Mouse (Mus musculus) lung, adult 2 months (tissue): ENCODE measurements around the gene Pde4d.

Source experiments
- CTCF ChIP-seq: fragments of 200-500 bp; IDR thresholded peaks from 2 replicates; pipeline ENCODE4 v1.5.1; 2011; ENCODE audit warnings: mild to moderate bottlenecking, low read length, control low read depth; ENCODE audit not compliant: insufficient read depth
- POLR2A ChIP-seq: fragments of 200-500 bp; IDR thresholded peaks from 2 replicates; pipeline ENCODE4 v1.6.1; 2011; ENCODE audit warnings: low read depth, mild to moderate bottlenecking, control low read depth, low read length, borderline replicate concordance; ENCODE audit errors: extremely low read depth

- TF ChIP-seq CTCF = no peak
- no peak for TF ChIP-seq POLR2A
These were observed 1504.4 kb downstream of the Pde4d start for GRCm38 (mm10) chr13:109954189-109954588.
